Mouse (Mus musculus): ENCODE results near the gene Trim12a.
"Not testable (repeated sequence)": the region's sequence is repeated elsewhere in the genome, so short reads cannot be mapped to it uniquely, and the experiment has no call there.

Gene Trim12a

DNA sequence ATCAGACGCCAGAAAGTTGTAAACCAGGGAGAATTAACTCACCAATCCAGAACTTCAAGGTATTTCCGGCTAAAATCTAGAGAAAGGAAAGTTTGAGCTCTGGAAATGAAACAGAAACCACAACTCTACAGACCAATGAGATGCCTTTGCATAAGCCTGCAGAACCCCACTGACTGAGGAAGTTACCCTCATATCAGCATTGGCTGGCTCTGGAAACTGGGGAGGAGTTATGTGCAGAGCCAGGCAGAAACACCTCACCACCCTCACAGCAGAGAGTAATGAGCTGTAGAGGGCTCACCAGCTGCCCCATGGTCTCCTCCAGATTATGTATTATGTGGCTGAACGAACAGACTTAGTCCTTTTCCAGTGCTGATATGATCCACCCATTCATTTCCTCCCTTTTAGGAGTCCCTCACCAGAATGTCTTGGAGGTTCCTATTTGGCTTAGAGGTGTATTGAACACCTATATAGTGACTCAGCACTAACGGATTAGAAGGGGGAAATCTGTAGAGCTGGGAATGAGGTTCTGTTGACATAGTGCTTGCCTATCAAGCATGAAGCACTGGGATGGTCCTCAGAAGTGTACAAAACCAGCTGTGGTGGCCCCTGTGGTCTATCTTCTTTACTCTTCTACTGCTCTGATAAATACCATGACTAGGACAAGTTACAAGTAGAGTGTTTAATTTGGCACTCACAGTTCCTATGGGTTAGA, at the start of gene Trim12a:
Trim12a (minus strand) TSS at position 98 of the 712 bp plus-strand sequence.
- DNase-seq: not testable (repeated sequence)

- no peak for DNase-seq
These were observed 38.3 kb upstream of the Trim12a start for GRCm38 (mm10) chr7:104353600-104353967.

- peak; percentile 3 to 10 for DNase-seq
These were observed 37.7 kb upstream of the Trim12a start, which contains the start of gene Trim12c for GRCm38 (mm10) chr7:104352717-104353599. Trim12c (minus strand) TSS chr7:104353362.

DNA sequence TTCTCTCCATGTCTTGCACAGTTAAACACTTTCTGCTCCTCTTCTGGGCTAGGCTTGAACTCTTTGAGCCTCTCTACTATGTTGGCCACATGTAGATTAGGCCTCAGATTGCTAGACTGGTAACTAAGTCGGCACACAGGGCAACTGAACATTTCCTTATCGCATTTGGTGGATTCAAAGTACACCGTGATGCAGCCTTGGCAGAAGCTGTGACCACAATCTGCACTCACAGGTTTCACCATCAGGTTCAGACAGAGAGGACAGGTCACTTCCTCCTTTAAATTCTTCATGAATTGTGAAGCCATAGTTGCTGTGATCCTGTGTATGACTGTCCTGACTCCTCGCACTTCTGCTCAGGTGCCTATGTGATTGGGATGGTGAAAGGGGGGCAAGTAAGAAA, 32.8 kb upstream of the Trim12a start:
- not testable (repeated sequence) for DNase-seq

DNA sequence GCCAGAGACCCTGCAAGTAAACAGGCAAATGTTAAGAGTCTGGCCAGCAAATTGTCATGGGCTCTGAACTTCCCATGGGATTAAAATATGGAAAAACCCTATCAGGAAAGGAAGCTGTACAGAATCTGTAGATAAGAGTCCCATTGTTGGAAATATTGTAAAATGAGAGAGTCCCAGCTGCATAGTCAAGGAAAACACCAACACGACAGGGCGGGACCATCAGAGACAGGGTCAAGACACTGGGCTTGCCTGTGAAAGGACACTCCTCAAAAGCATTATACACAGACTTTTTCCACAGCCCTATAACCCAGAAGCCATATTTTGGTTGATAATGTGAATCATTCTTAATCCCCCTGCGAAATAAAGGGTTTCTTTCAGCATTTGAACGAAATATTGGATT, 25.5 kb upstream of the Trim12a start:
- DNase-seq: not testable (repeated sequence)

DNA sequence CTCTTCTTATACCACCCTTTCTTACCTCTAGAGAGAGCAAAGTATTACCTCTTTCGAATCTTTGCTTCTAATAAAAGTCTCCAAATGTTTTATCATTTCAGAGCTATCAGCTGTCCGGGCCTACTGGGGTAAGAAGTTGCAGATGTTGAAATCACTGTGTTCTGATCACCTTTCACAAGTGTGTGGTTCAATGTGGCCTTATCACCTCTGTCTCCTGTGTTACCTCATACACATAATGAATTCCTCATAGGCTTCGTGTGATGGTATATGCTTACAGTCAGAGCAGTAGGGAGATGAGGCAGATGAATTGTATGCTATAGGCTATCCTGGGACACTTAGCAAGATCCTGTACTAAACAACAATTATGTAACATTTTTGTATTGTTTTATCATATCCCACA, 20.3 kb upstream of the Trim12a start:
- not testable (repeated sequence) for DNase-seq

GRCm38 (mm10) chr7:104329171-104329570, 13.9 kb upstream of the Trim12a start, which contains the start of gene Trim34b:
Trim34b (plus strand) TSS chr7:104329471.
- not testable (repeated sequence) for DNase-seq

DNA sequence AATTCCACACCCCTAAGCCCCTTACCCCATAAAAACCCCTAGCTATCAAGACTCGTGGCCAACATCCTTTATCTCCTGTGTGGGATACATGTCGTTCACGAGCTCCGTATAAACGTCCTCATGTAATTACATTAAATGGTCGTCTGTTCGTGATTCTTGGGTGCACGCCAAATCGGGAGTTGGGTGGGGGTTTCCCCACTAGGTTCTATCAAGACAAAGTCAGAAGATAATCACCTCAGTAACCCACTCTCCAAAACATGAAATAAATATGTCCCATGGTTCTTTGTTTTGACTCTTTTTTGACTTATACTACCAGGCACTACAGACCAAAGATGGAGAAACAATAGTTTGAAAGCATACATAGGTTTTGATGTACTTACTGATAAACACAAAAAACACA, 6.8 kb upstream of the Trim12a start:
- peak in 1 of 2 experiments; percentile 1 for DNase-seq

- DNase-seq: no peak
These were observed 391 bp downstream of the Trim12a start for GRCm38 (mm10) chr7:104314796-104315353.

GRCm38 (mm10) chr7:104291638-104292400, 23.4 kb downstream of the Trim12a start:
- no peak for DNase-seq

GRCm38 (mm10) chr7:104290641-104291040, 24.6 kb downstream of the Trim12a start:
- no peak for DNase-seq

DNA sequence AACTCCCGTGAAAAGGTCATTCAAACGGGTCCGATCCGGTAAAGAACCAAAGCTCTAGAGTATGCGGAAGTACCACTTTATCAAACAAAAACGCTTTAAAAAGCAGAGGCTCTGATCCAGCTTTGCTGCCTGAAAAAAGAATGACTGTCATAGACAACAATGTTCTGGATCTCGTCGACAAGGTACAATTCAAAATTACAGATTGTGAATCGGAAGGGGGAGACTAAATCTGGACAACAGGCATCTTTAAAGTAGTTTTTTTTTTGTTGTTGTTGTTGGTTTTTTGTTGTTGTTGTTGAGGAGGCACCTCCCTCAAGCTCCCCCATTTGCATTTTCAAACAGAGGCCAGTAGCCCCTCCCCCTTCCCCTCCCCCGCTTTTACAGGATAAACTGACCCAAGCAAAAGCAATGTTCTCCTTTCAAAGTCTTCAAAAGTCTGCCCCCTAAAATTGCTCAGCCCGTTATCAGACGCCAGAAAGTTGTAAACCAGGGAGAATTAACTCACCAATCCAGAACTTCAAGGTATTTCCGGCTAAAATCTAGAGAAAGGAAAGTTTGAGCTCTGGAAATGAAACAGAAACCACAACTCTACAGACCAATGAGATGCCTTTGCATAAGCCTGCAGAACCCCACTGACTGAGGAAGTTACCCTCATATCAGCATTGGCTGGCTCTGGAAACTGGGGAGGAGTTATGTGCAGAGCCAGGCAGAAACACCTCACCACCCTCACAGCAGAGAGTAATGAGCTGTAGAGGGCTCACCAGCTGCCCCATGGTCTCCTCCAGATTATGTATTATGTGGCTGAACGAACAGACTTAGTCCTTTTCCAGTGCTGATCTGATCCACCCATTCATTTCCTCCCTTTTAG, 27.5 kb downstream of the Trim12a start, which contains the start of gene Trim5:
Trim5 (minus strand) TSS at position 519 of the 868 bp plus-strand sequence.
- peak in 1 of 2 experiments; percentile 1 for DNase-seq

DNA sequence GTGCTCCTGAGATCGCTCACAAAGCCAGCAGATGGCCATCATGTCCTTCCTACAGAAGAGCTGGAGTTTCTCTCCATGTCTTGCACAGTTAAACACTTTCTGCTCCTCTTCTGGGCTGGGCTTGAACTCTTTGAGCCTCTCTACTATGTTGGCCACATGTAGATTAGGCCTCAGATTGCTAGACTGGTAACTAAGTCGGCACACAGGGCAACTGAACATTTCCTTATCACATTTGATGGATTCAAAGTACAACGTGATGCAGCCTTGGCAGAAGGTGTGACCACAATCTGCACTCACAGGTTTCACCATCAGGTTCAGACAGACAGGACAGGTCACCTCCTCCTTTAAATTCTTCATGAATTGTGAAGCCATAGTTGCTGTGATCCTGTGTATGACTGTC, 35.9 kb downstream of the Trim12a start:
- DNase-seq: not testable (repeated sequence)

DNA sequence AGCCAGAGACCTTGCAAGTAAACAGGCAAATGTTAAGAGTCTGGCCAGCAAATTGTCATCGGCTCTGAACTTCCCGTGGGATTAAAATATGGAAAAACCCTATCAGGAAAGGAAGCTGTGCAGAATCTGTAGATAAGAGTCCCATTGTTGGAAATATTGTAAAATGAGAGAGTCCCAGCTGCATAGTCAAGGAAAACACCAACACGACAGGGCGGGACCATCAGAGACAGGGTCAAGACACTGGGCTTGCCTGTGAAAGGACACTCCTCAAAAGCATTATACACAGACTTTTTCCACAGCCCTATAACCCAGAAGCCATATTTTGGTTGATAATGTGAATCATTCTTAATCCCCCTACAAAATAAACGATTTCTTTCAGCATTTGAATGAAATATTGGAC, 49.9 kb downstream of the Trim12a start:
- not testable (repeated sequence) for DNase-seq

DNA sequence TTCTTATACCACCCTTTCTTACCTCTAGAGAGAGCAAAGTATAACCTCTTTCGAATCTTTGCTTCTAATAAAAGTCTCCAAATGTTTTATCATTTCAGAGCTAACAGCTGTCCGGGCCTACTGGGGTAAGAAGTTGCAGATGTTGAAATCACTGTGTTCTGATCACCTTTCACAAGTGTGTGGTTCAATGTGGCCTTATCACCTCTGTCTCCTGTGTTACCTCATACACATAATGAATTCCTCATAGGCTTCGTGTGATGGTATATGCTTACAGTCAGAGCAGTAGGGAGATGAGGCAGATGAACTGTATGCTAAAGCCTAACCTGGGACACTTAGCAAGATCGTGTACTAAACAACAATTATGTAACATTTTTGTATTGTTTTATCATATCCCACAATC, 54.9 kb downstream of the Trim12a start:
- not testable (repeated sequence) for DNase-seq

All from cerebellum, postnatal 10 days (tissue).